Comparison of ENCODE assay signal across 8 mouse cellular contexts in genomic region chr5:74175526-74176270, GRCm38 (mm10). TPM values are rescaled to one million over a fixed set of nuclear protein-coding genes. Genes with fewer than 3 reads are reported as not detected.
DNase-seq lines count a peak whose midpoint lies in the region; ATAC-seq and TF ChIP-seq lines count a peak whose summit lies in the region.

No protein-coding gene starts in this region.

- intact Hi-C loops in heart, postnatal 14 days (cut with DNase I), result no loop called here
- intact Hi-C loops in left cerebral cortex, postnatal 36 days (cut with DNase I), result loop anchor here (5.0 kb wide), 1 partner anchor 63 kb away; no protein-coding TSS in a partner anchor

- no peak for TF ChIP-seq CTCF in lung, adult 2 months (IDR thresholded peaks at IDR 0.05; ENCODE audit: insufficient read depth, low read length)
- no peak for TF ChIP-seq CTCF in embryonic fibroblast, embryonic 13.5 days (IDR thresholded peaks at IDR 0.05; ENCODE audit: borderline replicate concordance, insufficient read depth, low read length)

- no peak overlapping the region for H3K9ac ChIP-seq in lung, embryonic 15.5 days
- H3K9ac ChIP-seq in limb, embryonic 11.5 days (ENCODE audit: low read length), result peak overlapping the region; percentile 32

- H3K27ac ChIP-seq in lung, embryonic 15.5 days, result peak overlapping the region; percentile 74
- H3K27ac ChIP-seq in embryonic fibroblast, embryonic 13.5 days (ENCODE audit: insufficient read depth, low read length), result peak overlapping the region; percentile 68
- H3K27ac ChIP-seq in limb, embryonic 11.5 days (replicated peaks; ENCODE audit: low read depth, low read length), result peak overlapping the region; percentile 97

- peaks cover 49% of the 10 kb centered on the region for H3K4me1 ChIP-seq in lung, embryonic 15.5 days
- H3K4me1 ChIP-seq in lung, adult 2 months (ENCODE audit: control insufficient read depth, insufficient read depth, low read length), result peaks cover 2% of the 10 kb centered on the region; the same call in 1 of the 2 replicates
- peaks cover 17% of the 10 kb centered on the region for H3K4me1 ChIP-seq in embryonic fibroblast, embryonic 13.5 days (ENCODE audit: control insufficient read depth, insufficient read depth, low read length)
- H3K4me1 ChIP-seq in limb, embryonic 11.5 days (ENCODE audit: control insufficient read depth, insufficient read depth, low read length), result peaks cover 30% of the 10 kb centered on the region

- H3K4me3 ChIP-seq in lung, embryonic 15.5 days, result no peak overlapping the region
- no peak overlapping the region for H3K4me3 ChIP-seq in lung, adult 2 months (replicated peaks; ENCODE audit: extremely low read depth, low read depth, low read length)
- no peak overlapping the region for H3K4me3 ChIP-seq in embryonic fibroblast, embryonic 13.5 days (ENCODE audit: insufficient read depth, low read length)
- H3K4me3 ChIP-seq in limb, embryonic 11.5 days (ENCODE audit: low read depth, low read length), result no peak overlapping the region

- whole genome bisulfite sequencing in lung, embryonic 15.5 days, result 24% methylated on average over 14 of the region's 14 CpGs
- 33% methylated on average over 14 of the region's 14 CpGs for WGBS in lung, adult 2 months
- WGBS in limb, embryonic 11.5 days, result 35% methylated on average over 14 of the region's 14 CpGs

- H3K36me3 ChIP-seq in lung, embryonic 15.5 days, result no peaks in the 10 kb centered on the region
- no peaks in the 10 kb centered on the region for H3K36me3 ChIP-seq in limb, embryonic 11.5 days (ENCODE audit: control insufficient read depth, insufficient read depth, low read length)

- peak overlapping the region; percentile 34 for H3K4me2 ChIP-seq in lung, embryonic 15.5 days
- no peak overlapping the region for H3K4me2 ChIP-seq in limb, embryonic 11.5 days (ENCODE audit: low read depth, severe bottlenecking)

- no peaks in the 10 kb centered on the region for H3K9me3 ChIP-seq in lung, embryonic 15.5 days
- no peaks in the 10 kb centered on the region for H3K9me3 ChIP-seq in limb, embryonic 11.5 days (ENCODE audit: control insufficient read depth, low read length)

- no peaks in the 10 kb centered on the region for H3K27me3 ChIP-seq in lung, embryonic 15.5 days
- H3K27me3 ChIP-seq in limb, embryonic 11.5 days (ENCODE audit: control insufficient read depth, insufficient read depth, low read length), result no peaks in the 10 kb centered on the region

- no peak for TF ChIP-seq POLR2A in lung, adult 2 months (IDR thresholded peaks at IDR 0.05; ENCODE audit: borderline replicate concordance, extremely low read depth, low read depth, low read length)
- TF ChIP-seq POLR2A in embryonic fibroblast, embryonic 13.5 days (IDR thresholded peaks at IDR 0.05; ENCODE audit: low read depth, low read length), result no peak

- ATAC-seq in lung, embryonic 15.5 days (ENCODE audit: borderline replicate concordance, extremely low read depth, low FRiP score, low TSS enrichment), result peak; percentile 34; the same call in 1 of the 2 replicates
- ATAC-seq in limb, embryonic 11.5 days (ENCODE audit: insufficient number of reproducible peaks, low FRiP score, low TSS enrichment, low read depth), result peak; percentile 70

- no peak for DNase-seq in lung, adult 2 months
- DNase-seq in heart, postnatal 14 days, result peak; percentile 48 to 60
- peak; percentile 80 for DNase-seq in limb, embryonic 11.5 days (ENCODE audit: low spot score)
- DNase-seq in urinary bladder, postnatal 36 days (ENCODE audit: low spot score in 2 of 2), result no peak
- no peak for DNase-seq in left cerebral cortex, postnatal 36 days (ENCODE audit: low spot score in 2 of 2)
- DNase-seq in layer of hippocampus, adult 9-11 months, result no peak

RNA-seq across cellular contexts. Expression of gene Rasl11b, which starts 19.4 kb away (rescaled TPM):
- polyA plus RNA-seq in lung, embryonic 15.5 days (2015; fragmentation: Nextera tagmentation; extraction: Ambion mirVana), result 150 and 154 TPM in 2 replicates
- 32.3 and 37.9 TPM in 2 replicates for polyA plus RNA-seq in lung, adult 2 months (2012; rRNA removed)
- 13.9 and 22.0 TPM in 2 replicates for polyA plus RNA-seq in embryonic fibroblast, embryonic 13.5 days (2011; ENCODE audit: insufficient read length, low read depth, missing spikeins)
- total RNA-seq in heart, postnatal 14 days (2021), result 10 to 100 TPM; 27.7 to 33.0 TPM
- 112 and 118 TPM in 2 replicates for polyA plus RNA-seq in limb, embryonic 11.5 days (2014; fragmentation: Nextera tagmentation; extraction: Ambion mirVana)
- 100 to 1,000 TPM in 1 of 2 experiments, 10 to 100 TPM in 1; 80.7 to 123 TPM for total RNA-seq in left cerebral cortex, postnatal 36 days (2021)

Comparison
In these comparisons a context has a peak if more than half of its experiments do, and no peak if none do; other contexts are left out.
1. DNase-seq: peak in heart, postnatal 14 days (2 of 2) and limb, embryonic 11.5 days (single experiment); none in lung, adult 2 months (single experiment), urinary bladder, postnatal 36 days (0 of 2), left cerebral cortex, postnatal 36 days (0 of 2) and layer of hippocampus, adult 9-11 months (single experiment).
2. Peak in every context shown above with its lines, with median percentiles within 50 percentile points of each other: H3K27ac ChIP-seq.